Mouse (Mus musculus): ENCODE measurements around the gene Hbs1l.

Gene Hbs1l

GRCm38 (mm10) chr10:21295759-21296621 lies at the start of gene Hbs1l:
Gene Hbs1l, plus strand, starts transcription at chr10:21295979.
- peak; percentile 88 to 92 for DNase-seq (ENCODE audit: low spot score in 2 of 2)

GRCm38 (mm10) chr10:21248556-21248955 lies 47.2 kb upstream of the Hbs1l start:
- DNase-seq (ENCODE audit: low spot score in 2 of 2), result no peak

- no peak for DNase-seq (ENCODE audit: low spot score in 2 of 2)
Measured at GRCm38 (mm10) chr10:21251881-21252534, 43.8 kb upstream of the Hbs1l start.

- no peak for DNase-seq (ENCODE audit: low spot score in 2 of 2)
Measured at GRCm38 (mm10) chr10:21252800-21253199, 43.0 kb upstream of the Hbs1l start.

- no peak for DNase-seq (ENCODE audit: low spot score in 2 of 2)
Measured at GRCm38 (mm10) chr10:21254266-21255140, 41.3 kb upstream of the Hbs1l start.

GRCm38 (mm10) chr10:21257244-21257643 lies 38.5 kb upstream of the Hbs1l start:
- DNase-seq (ENCODE audit: low spot score in 2 of 2), result no peak

GRCm38 (mm10) chr10:21259649-21260048 lies 36.1 kb upstream of the Hbs1l start:
- DNase-seq (ENCODE audit: low spot score in 2 of 2), result no peak

- no peak for DNase-seq (ENCODE audit: low spot score in 2 of 2)
Measured at GRCm38 (mm10) chr10:21265188-21265587, 30.6 kb upstream of the Hbs1l start.

- no peak for DNase-seq (ENCODE audit: low spot score in 2 of 2)
Measured at GRCm38 (mm10) chr10:21267452-21267851, 28.3 kb upstream of the Hbs1l start.

- no peak for DNase-seq (ENCODE audit: low spot score in 2 of 2)
Measured at GRCm38 (mm10) chr10:21268786-21269410, 26.9 kb upstream of the Hbs1l start.

- no peak for DNase-seq (ENCODE audit: low spot score in 2 of 2)
Measured at GRCm38 (mm10) chr10:21269920-21270319, 25.9 kb upstream of the Hbs1l start.

- DNase-seq (ENCODE audit: low spot score in 2 of 2), result no peak
Measured at GRCm38 (mm10) chr10:21270905-21271304, 24.9 kb upstream of the Hbs1l start.

GRCm38 (mm10) chr10:21271310-21271709 lies 24.5 kb upstream of the Hbs1l start:
- DNase-seq (ENCODE audit: low spot score in 2 of 2), result no peak

GRCm38 (mm10) chr10:21271785-21272184 lies 24.0 kb upstream of the Hbs1l start:
- DNase-seq (ENCODE audit: low spot score in 2 of 2), result no peak

GRCm38 (mm10) chr10:21287243-21288127 lies 8.3 kb upstream of the Hbs1l start:
- no peak for DNase-seq (ENCODE audit: low spot score in 2 of 2)

GRCm38 (mm10) chr10:21291228-21291627 lies 4.6 kb upstream of the Hbs1l start:
- no peak for DNase-seq (ENCODE audit: low spot score in 2 of 2)

GRCm38 (mm10) chr10:21294217-21294616 lies 1.6 kb upstream of the Hbs1l start:
- DNase-seq (ENCODE audit: low spot score in 2 of 2), result no peak

- no peak for DNase-seq (ENCODE audit: low spot score in 2 of 2)
Measured at GRCm38 (mm10) chr10:21295397-21295758, 401 bp upstream of the Hbs1l start.

GRCm38 (mm10) chr10:21298972-21299371 lies 3.2 kb downstream of the Hbs1l start:
- DNase-seq (ENCODE audit: low spot score in 2 of 2), result no peak

GRCm38 (mm10) chr10:21301822-21302221 lies 6.0 kb downstream of the Hbs1l start:
- DNase-seq (ENCODE audit: low spot score in 2 of 2), result no peak
